Mouse (Mus musculus) liver, embryonic 16.5 days (tissue): ENCODE data around the gene Slc32a1. TPM values are rescaled to one million over a fixed set of nuclear protein-coding genes. Genes with fewer than 3 reads are reported as not detected.

Experiments
- ATAC-seq: fragments of 200-750 bp; cut with Nextera tagmentation; 2 replicates; pipeline ENCODE4 v1.8.0; 2017; ENCODE audit warnings: low read depth, mild to moderate bottlenecking, moderate number of reproducible peaks, moderate library complexity
- H3K27ac ChIP-seq: fragments of 300-500 bp; sonication (generic); 2 replicates; pipeline ENCODE4 v1.5.1; 2014; ENCODE audit warnings: mild to moderate bottlenecking, low read length
- H3K27me3 ChIP-seq: fragments of 300-500 bp; sonication (generic); 2 replicates; pipeline ENCODE4 v1.6.1; 2014; ENCODE audit warnings: low read depth, low read length, mixed read lengths; ENCODE audit not compliant: control insufficient read depth, insufficient read depth
- H3K36me3 ChIP-seq: fragments of 300-500 bp; sonication (generic); 2 replicates; pipeline ENCODE4 v1.6.1; 2014; ENCODE audit warnings: mild to moderate bottlenecking; ENCODE audit not compliant: control insufficient read depth, insufficient read depth
- H3K4me1 ChIP-seq: fragments of 300-500 bp; sonication (generic); 2 replicates; pipeline ENCODE4 v1.6.1; 2014; ENCODE audit warnings: low read depth, low read length, mixed read lengths; ENCODE audit not compliant: control insufficient read depth
- H3K4me2 ChIP-seq: fragments of 300-500 bp; sonication (generic); 2 replicates; pipeline ENCODE4 v1.6.1; 2014; ENCODE audit warnings: low read depth, low read length, mixed read lengths
- H3K4me3 ChIP-seq: fragments of 300-500 bp; sonication (generic); 2 replicates; pipeline ENCODE4 v1.5.1; 2014; ENCODE audit warnings: low read depth, mild to moderate bottlenecking, low read length
- H3K9ac ChIP-seq: fragments of 300-500 bp; sonication (generic); 2 replicates; pipeline ENCODE4 v1.6.1; 2014; ENCODE audit warnings: low read depth, low read length
- H3K9me3 ChIP-seq: fragments of 300-500 bp; sonication (generic); replicated peaks from 2 replicates; pipeline ENCODE4 v1.6.1; 2016; ENCODE audit warnings: low read length; ENCODE audit not compliant: control insufficient read depth
- WGBS: fragments of 180-500 bp; shearing (Covaris S2); extraction: QIAGEN DNeasy Blood & Tissue Kit; methylation state at CpG from one replicate; pipeline ENCODE4 v1.1.7; 2014; ENCODE audit not compliant: insufficient replicate concordance; 5-methylcytosine and 5-hydroxymethylcytosine counted together
- polyA plus RNA-seq: library from polyadenylated mRNA; unstranded; fragments of >200 nt; fragmentation: Nextera tagmentation; extraction: Ambion mirVana; gene quantifications from 2 replicates; pipeline ENCODE4 v1.2.1, GENCODE M21; 2015

Slc32a1 gene
- polyA plus RNA-seq, 1 experiment from 2014 or later: not detected

DNA sequence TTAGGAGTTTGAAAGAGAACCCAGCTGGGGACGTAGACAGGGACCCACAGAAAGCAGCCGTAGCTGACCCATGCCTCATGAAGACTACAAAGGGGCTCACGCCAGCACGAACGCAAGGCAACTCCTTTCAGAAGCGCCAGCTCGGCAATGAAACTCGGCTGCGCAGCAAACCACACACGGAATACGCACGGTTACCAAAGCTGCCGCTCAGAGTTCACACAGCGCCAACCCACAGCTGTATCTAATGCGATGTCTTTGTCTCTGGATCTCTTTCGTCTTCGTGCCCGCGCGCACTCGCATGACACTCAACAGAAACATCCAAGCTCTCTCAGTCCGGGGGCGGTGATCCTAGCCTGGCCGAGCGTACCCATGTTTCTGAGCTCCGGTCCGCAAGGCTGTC is 886 bp upstream of the Slc32a1 start:
- WGBS: 2% methylated on average over 27 of the region's 27 CpGs
- H3K27me3 ChIP-seq: peaks cover 83% of the 10 kb centered on the region
- ATAC-seq: no peak

DNA sequence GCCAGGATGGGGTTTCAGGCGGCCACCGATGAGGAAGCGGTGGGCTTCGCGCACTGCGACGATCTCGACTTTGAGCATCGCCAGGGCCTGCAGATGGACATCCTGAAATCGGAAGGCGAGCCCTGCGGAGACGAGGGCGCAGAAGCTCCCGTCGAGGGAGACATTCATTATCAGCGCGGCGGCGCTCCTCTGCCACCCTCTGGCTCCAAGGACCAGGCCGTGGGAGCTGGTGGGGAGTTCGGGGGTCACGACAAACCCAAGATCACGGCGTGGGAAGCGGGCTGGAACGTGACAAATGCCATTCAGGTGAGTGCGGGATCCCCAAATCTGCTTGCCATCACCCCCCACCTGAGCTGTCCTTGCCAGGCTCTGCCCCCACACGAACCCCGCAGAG is 756 bp downstream of the Slc32a1 start:
- H3K4me3 ChIP-seq: no peak overlapping the region
- 2% methylated on average over 30 of the region's 30 CpGs for WGBS
- H3K4me1 ChIP-seq: peaks cover 11% of the 10 kb centered on the region
- H3K27ac ChIP-seq: no peak overlapping the region
- no peak for ATAC-seq
- no peaks in the 10 kb centered on the region for H3K36me3 ChIP-seq
- H3K27me3 ChIP-seq: peaks cover 98% of the 10 kb centered on the region
- no peaks in the 10 kb centered on the region for H3K9me3 ChIP-seq
- no peak overlapping the region for H3K4me2 ChIP-seq
- H3K9ac ChIP-seq: no peak overlapping the region

More for the DNA sequence above, 886 bp upstream of the Slc32a1 start:
- Histone ChIP-seq H3K4me3 (no peak overlapping the region), H3K27ac (no peak overlapping the region), H3K4me2 (no peak overlapping the region), H3K9ac (no peak overlapping the region), H3K9me3 (no peaks in the 10 kb centered on the region), H3K36me3 (no peaks in the 10 kb centered on the region), H3K4me1 (peaks cover 11% of the 10 kb centered on the region)

DNA sequence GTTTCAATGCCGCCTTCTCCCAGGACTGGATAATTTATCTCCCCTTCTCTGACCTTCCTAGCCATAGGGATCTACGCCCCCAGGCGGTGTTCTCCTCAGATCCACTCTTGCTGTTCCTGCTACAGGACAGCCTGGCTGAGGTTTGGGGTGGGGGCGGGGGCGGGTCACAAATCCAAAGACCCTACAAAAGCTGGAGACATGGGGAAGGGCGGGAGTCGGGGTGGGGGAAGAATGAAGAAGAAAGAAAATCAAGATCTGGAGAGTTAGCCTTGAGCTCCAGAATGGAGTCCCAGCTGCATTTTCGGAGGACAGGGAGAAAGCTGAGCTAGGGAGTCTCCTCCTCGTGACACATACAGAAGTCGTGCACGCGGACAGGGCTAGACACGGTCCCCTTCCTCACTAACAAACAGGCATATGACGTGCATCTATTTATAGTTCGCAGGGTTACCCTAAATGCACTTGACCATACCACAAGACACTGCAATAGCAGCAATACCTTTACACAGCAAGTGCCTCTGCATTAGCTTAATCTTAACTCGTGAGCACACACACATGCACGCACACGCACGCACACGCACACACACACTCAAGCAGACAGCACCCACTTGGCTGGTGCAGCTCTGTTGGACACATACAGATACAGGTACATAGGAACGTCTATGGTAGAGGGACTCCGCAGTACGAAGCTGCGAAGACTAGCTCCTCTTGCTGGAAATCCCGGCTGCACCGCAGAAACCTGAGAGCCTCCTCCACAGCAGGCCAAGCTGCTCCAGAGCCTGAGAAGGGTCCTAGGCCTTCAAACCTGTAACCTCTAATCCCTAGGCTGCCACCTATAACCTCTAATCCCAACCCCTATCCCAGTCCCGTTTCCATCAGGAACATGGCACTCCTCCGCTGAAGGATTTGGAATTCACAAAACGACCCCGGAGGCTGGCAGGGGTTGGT is 1.4 kb downstream of the Slc32a1 start:
- no peak overlapping the region for H3K27ac ChIP-seq
- 6% methylated on average over 30 of the region's 30 CpGs for WGBS
- no peaks in the 10 kb centered on the region for H3K9me3 ChIP-seq
- H3K4me2 ChIP-seq: no peak overlapping the region
- H3K4me1 ChIP-seq: peaks cover 4% of the 10 kb centered on the region
- no peaks in the 10 kb centered on the region for H3K36me3 ChIP-seq
- no peak overlapping the region for H3K9ac ChIP-seq
- no peak overlapping the region for H3K4me3 ChIP-seq
- no peak for ATAC-seq
- H3K27me3 ChIP-seq: peaks cover 100% of the 10 kb centered on the region

DNA sequence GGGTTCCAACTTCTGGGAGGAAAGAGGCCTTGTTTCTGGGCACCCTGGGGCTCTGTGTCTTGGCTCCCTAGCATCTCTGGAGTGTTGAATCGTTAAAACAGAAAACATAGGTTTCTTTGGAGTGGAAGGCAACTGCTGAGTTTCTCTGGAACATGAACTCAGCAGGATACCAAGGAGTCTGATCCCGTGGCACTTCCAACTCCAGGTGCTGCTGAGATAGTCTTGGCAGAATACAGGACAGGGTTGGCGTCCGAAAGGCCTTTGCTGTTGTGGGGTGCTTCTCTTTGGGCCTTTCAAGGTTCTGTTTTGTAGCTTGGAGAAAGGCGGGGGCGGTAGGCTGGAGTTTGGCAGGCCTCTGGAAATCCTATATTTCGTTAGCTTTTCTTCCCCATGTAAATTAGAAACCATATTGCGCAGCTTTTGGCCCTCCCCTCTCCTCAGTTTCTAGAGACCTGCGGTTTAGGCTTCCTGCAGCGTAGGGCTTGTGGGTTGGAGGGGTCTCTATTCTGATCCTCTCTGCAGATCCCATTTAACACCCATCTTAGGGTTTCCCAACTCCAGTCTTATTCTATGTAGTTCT is 2.2 kb downstream of the Slc32a1 start:
- Histone ChIP-seq H3K27ac (no peak overlapping the region), H3K4me3 (no peak overlapping the region), H3K36me3 (no peaks in the 10 kb centered on the region), H3K4me1 (peaks cover 3% of the 10 kb centered on the region; the same call in 1 of the 2 replicates), H3K9ac (no peak overlapping the region), H3K4me2 (no peak overlapping the region), H3K9me3 (no peaks in the 10 kb centered on the region), H3K27me3 (peaks cover 100% of the 10 kb centered on the region)
- ATAC-seq: no peak
- 7% methylated on average over 10 of the region's 10 CpGs for WGBS

DNA sequence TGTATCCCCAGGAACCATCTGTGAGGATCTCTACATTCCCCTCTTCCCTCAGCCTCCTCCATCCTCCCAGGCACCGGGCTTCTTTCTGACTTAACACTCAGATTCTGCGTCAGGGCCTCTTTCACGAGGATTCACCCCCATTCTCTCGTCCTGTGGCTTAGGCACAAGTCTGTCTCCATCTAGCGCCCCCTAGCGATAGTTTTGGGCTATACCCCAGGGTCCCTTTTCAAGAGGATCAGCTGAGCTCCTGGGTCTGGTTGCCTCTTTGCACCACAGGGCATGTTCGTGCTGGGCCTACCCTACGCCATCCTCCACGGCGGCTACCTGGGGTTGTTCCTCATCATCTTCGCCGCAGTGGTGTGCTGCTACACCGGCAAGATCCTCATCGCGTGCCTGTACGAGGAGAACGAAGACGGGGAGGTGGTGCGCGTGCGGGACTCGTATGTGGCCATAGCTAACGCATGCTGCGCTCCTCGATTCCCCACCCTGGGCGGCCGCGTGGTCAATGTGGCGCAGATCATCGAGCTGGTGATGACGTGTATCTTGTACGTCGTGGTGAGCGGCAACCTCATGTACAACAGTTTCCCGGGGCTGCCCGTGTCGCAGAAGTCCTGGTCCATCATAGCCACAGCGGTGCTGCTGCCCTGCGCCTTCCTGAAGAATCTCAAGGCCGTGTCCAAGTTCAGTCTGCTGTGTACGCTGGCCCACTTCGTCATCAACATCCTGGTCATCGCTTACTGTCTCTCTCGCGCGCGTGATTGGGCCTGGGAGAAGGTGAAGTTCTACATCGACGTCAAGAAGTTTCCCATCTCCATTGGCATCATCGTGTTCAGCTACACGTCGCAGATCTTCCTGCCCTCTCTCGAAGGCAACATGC is 3.2 kb downstream of the Slc32a1 start:
- H3K4me1 ChIP-seq: peaks cover 3% of the 10 kb centered on the region; the same call in 1 of the 2 replicates
- H3K27me3 ChIP-seq: peaks cover 100% of the 10 kb centered on the region
- H3K36me3 ChIP-seq: no peaks in the 10 kb centered on the region
- H3K9me3 ChIP-seq: no peaks in the 10 kb centered on the region
- no peak for ATAC-seq
- no peak overlapping the region for H3K4me2 ChIP-seq
- no peak overlapping the region; the same call in 1 of the 2 replicates for H3K4me3 ChIP-seq
- WGBS: 5% methylated on average over 53 of the region's 53 CpGs
- H3K27ac ChIP-seq: no peak overlapping the region
- H3K9ac ChIP-seq: no peak overlapping the region

DNA sequence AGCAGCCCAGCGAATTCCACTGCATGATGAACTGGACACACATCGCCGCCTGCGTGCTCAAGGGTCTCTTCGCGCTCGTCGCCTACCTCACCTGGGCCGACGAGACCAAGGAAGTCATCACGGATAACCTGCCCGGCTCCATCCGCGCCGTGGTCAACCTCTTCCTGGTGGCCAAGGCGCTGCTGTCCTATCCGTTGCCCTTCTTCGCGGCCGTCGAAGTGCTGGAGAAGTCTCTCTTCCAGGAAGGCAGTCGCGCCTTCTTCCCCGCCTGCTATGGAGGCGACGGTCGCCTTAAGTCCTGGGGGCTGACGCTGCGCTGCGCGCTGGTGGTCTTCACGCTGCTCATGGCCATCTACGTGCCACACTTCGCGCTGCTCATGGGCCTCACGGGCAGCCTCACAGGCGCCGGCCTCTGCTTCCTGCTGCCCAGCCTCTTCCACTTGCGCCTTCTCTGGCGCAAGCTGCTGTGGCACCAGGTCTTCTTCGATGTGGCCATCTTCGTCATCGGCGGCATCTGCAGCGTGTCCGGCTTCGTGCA is 3.9 kb downstream of the Slc32a1 start:
- ATAC-seq: no peak
- H3K4me1 ChIP-seq: peaks cover 3% of the 10 kb centered on the region; the same call in 1 of the 2 replicates
- H3K27me3 ChIP-seq: peaks cover 98% of the 10 kb centered on the region
- H3K9ac ChIP-seq: no peak overlapping the region
- no peak overlapping the region for H3K27ac ChIP-seq
- H3K4me2 ChIP-seq: no peak overlapping the region
- no peaks in the 10 kb centered on the region for H3K36me3 ChIP-seq
- H3K9me3 ChIP-seq: no peaks in the 10 kb centered on the region
- H3K4me3 ChIP-seq: peak overlapping the region; percentile 9; the same call in 1 of the 2 replicates
- WGBS: 3% methylated on average over 47 of the region's 47 CpGs

DNA sequence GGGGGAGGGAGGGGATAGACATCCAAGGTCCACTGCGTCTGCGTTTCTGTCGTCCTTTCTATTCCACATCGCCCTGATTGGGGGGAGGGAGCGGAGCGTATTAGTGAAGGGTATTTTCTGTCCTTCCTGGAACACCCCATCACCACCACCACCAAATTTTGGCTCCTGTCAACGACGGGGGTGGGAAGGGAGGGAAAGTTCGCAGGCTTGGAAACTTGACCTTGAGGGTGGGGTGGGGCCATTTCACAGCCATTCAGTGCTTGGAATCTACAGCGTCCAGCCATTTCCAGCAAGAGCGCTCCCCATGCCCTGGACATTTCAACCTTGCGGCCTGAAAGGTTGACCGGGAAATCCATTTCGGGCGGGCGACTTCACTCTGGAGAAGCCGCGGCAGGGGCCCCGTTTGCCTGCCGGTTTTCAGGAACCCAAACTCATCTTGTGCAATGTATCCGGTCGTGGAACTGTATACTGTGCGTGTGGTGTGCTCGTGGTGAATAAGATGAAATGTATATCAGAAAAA is 4.7 kb downstream of the Slc32a1 start:
- peaks cover 3% of the 10 kb centered on the region; the same call in 1 of the 2 replicates for H3K4me1 ChIP-seq
- WGBS: 2% methylated on average over 24 of the region's 24 CpGs
- 0 out of 2 replicates have a peak overlapping the region, but pooled peaks have one; percentile 4 for H3K4me2 ChIP-seq
- H3K9ac ChIP-seq: no peak overlapping the region
- H3K4me3 ChIP-seq: no peak overlapping the region
- no peaks in the 10 kb centered on the region for H3K9me3 ChIP-seq
- no peaks in the 10 kb centered on the region for H3K36me3 ChIP-seq
- H3K27me3 ChIP-seq: peaks cover 93% of the 10 kb centered on the region
- H3K27ac ChIP-seq: no peak overlapping the region
- ATAC-seq: no peak

DNA sequence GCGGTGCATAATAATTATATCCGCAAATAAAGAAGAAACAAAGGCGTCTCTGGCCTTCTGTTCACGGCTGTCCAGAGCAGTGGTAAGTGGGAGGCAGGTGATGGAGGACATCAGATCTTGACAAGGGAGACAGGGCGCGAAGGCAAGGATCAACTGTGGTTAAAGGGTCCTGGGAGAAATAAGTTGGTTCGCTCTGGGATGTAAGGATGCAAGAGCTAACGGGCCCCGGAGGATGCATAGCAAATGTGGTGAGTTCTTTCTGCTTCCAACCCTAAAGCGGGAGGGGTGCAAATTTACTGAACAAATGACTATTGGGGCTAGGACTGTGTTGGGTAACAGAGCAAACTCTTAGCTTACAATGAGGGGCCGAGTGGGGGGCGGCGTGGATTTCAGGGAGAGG is 5.1 kb downstream of the Slc32a1 start:
- peaks cover 3% of the 10 kb centered on the region; the same call in 1 of the 2 replicates for H3K4me1 ChIP-seq
- H3K4me3 ChIP-seq: no peak overlapping the region
- H3K36me3 ChIP-seq: no peaks in the 10 kb centered on the region
- H3K4me2 ChIP-seq: no peak overlapping the region
- no peak overlapping the region for H3K27ac ChIP-seq
- no peak overlapping the region for H3K9ac ChIP-seq
- peaks cover 91% of the 10 kb centered on the region for H3K27me3 ChIP-seq
- H3K9me3 ChIP-seq: no peaks in the 10 kb centered on the region
- 3% methylated on average over 13 of the region's 13 CpGs for WGBS
- no peak for ATAC-seq
